Mouse (Mus musculus): ENCODE measurements around the gene Cbwd1. TPM values are rescaled to one million over a fixed set of nuclear protein-coding genes. Genes with fewer than 3 reads are reported as not detected.
"Not testable (repeated sequence)": the region's sequence is repeated elsewhere in the genome, so short reads cannot be mapped to it uniquely, and the experiment has no call there.

Cbwd1 gene
- polyA plus RNA-seq, 1 experiment = 3.2 TPM

- no peak for DNase-seq (ENCODE audit: low read depth)
Measured at GRCm38 (mm10) chr19:24897006-24897895, 64.2 kb downstream of the Cbwd1 start.

GRCm38 (mm10) chr19:24896536-24896935 is 64.9 kb downstream of the Cbwd1 start:
- DNase-seq (ENCODE audit: low read depth) = no peak

- DNase-seq (ENCODE audit: low read depth) = no peak
Measured at GRCm38 (mm10) chr19:24886888-24887287, 74.5 kb downstream of the Cbwd1 start.

- no peak for DNase-seq (ENCODE audit: low read depth)
Measured at GRCm38 (mm10) chr19:24885504-24885903, 75.9 kb downstream of the Cbwd1 start.

GRCm38 (mm10) chr19:24881237-24881636 is 80.2 kb downstream of the Cbwd1 start:
- no peak for DNase-seq (ENCODE audit: low read depth)

- not testable (repeated sequence) for DNase-seq (ENCODE audit: low read depth)
Measured at GRCm38 (mm10) chr19:24875129-24875870, 86.1 kb downstream of the Cbwd1 start, which contains the start of gene Gm10053. Gene Gm10053 (plus strand): TSS chr19:24875686.

GRCm38 (mm10) chr19:24873873-24874272 is 87.5 kb downstream of the Cbwd1 start:
- DNase-seq (ENCODE audit: low read depth) = no peak

- DNase-seq (ENCODE audit: low read depth) = no peak
Measured at GRCm38 (mm10) chr19:24871037-24871635, 90.3 kb downstream of the Cbwd1 start.

Other genes with a start within 250 kb of the Cbwd1 start
- gene Pgm5, start 99.8 kb downstream of the Cbwd1 start, polyA plus RNA-seq (2012; rRNA removed) = 41.4 and 45.2 TPM in 2 replicates
- 39.2 and 42.9 TPM in 2 replicates for gene Gm10053, start 85.9 kb downstream of the Cbwd1 start, polyA plus RNA-seq (2012; rRNA removed)
- gene Foxd4, start 60.4 kb downstream of the Cbwd1 start, polyA plus RNA-seq (2012; rRNA removed) = not detected in 2 replicates
- 5.7 and 9.2 TPM in 2 replicates for gene Dock8, start 37.9 kb upstream of the Cbwd1 start, polyA plus RNA-seq (2012; rRNA removed)

Data from gonadal fat pad, adult 2 months (tissue).